Mouse (Mus musculus) layer of hippocampus, adult 9-10 months (tissue): ENCODE measurements around the gene Exoc4.

Experiments used
- DNase-seq: peaks from one replicate; pipeline ENCODE4 v3.0.0; 2022; ENCODE audit warnings: low spot score

Gene Exoc4

DNA sequence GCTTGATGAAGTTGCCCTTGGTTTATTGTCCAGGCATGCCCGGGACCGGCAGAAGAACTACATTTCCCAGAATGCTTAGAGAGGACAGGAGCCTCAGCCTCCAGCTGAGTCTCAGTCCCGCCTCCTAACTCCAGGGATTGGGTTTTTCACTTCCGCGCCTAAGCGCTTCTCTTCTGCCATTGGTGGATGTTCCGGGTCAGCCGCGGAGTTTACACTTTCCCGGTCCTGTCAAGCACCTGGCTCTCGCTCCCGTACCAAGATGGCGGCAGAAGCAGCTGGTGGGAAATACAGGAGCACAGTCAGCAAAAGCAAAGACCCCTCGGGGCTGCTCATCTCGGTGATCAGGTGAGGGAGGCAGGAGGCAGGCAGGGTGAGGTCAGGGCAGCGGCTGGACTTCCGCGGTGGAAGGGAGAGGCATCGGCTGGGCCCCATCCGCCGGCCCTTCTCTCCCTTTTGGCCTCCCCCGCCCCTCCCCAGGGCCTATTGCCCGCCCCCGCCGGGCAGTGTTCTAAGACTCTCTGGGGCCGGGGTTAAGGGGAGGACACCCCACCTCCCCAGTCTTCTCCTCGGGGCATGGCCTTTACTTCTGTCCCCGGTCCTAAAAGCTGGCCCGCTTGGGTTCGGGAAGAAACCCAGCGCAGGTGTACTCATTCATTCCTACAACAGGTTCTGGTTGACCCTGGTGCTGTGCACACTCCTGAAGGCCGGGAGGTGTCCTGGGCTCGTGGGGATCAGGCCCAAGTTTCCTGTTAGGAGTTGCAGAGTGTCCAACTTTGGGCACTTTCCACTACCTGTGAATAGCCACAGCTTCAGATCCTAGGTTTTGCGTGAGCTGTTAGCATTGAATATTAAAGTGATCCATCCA is at the start of gene Exoc4:
Gene Exoc4 (plus strand): TSS at position 192 of the 865 bp plus-strand sequence.
- DNase-seq = peak; percentile 98

DNA sequence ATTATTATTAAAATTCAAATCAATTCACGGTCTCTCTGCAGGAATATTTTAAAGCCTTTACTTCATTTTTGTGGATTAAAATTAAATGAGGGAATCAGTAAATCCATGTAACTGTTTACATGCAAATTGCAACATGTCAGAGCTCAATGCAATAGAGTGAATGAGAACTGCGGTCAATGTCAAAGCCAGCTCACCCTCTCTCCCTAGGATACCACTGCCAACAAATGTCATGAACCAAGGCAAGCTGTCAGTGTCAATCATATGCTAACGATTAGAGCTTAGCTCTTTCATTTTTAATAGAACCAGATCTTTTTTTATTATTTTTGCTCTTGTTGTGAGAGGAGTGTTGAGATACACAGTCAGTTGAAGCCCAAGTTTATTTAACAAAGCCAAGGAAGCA is 30.1 kb upstream of the Exoc4 start:
- DNase-seq = no peak

- no peak for DNase-seq
Measured at GRCm38 (mm10) chr6:33226700-33227099, 22.2 kb upstream of the Exoc4 start.

- no peak for DNase-seq
Measured at GRCm38 (mm10) chr6:33227371-33227770, 21.5 kb upstream of the Exoc4 start.

- no peak for DNase-seq
Measured at GRCm38 (mm10) chr6:33241250-33241649, 7.6 kb upstream of the Exoc4 start.

DNA sequence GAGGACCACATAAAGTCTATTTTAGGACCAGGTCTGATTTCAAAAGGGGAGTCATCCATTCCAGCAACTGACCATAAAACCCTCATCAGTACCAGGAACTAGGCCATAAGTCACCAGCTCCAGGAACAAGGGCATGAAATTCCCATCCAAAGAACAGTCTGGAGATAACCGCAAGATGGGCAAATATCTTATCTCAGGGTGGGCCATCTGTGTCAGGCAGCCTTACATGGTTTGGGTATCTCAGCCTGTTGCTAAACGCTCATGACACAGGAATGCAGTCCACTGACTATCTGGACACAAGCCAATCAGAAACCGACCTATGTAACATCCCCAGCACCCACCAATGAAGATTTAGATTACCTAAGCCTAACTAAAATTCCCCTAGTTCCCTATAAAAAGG is 4.3 kb upstream of the Exoc4 start:
- DNase-seq = no peak

DNA sequence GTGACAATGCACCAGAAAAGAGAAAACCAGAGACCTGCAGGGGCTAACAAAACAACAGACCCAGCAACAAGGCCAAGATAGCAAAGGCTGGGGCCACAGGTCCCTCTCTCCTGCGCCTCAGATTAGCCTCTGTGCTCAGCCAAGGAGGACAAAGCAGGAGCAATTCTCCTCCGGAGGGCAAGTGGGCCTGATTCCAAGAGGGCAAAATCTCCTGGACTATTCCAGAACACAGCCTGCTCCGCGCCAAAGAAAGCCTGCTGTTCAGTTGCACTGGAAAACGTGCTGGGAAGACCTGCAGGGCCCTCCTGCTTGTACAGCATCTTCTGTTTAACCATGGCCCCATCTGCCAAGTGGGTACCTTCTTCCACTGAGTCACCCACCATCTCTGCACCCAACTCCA is 1.7 kb upstream of the Exoc4 start:
- DNase-seq = no peak

DNA sequence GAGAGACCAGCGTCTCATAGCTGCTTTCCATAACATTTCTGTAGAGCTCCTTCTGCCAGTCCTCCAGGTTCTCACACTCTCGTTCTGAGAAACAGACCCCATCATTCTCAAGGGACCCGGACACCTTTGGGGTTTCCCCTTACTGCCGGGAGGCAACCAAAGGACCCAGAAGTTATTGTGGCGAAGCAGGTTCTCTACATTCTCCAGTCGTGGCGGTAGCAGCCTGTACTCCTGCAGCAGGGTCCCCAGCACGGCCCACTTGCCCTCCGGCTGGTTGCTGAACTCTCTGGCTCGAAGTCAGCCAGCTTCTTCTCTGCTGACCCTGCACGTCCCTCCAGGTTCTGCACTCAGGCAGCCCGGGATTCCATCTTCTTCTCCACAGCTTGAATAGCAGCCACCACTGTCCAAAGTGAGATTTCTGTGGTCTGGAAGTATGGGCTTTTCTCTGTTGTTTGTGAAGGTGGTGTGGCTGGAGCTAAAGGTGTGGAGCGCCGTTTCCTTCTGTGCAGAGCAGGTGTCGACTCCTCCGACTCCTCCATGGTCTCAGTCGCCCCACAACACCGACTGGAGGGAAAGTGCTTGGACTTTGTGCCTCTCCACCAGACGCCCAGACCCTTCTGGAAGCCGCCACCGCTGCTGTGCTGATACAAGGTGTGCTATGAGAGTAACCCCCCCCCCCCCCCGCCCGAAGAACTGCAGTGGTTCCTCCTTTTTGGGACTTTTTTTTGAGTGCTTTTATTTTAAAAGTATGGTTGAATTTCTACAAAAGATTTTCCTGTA is 1.1 kb upstream of the Exoc4 start:
- no peak for DNase-seq

DNA sequence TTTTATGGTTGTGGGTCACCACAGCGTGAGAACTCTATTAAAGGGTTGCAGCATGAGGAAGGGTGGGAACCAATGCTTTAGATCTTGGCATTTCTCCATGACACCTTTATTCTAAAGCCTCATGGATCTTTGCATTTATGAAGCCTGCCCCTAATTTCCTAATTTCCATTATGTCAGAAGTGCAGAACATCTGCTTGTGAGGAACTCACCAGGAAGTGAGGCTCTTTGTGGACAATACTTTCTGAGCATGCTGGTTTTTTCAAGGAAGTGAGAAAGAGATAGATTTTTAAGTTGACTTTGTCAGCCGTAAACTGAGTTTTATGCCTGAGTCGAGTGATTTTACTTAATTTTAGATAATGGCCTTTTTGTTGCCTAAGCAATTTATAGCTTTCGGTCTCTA is 7.8 kb downstream of the Exoc4 start:
- no peak for DNase-seq

- no peak for DNase-seq
Measured at GRCm38 (mm10) chr6:33257076-33257789, 8.3 kb downstream of the Exoc4 start.

DNA sequence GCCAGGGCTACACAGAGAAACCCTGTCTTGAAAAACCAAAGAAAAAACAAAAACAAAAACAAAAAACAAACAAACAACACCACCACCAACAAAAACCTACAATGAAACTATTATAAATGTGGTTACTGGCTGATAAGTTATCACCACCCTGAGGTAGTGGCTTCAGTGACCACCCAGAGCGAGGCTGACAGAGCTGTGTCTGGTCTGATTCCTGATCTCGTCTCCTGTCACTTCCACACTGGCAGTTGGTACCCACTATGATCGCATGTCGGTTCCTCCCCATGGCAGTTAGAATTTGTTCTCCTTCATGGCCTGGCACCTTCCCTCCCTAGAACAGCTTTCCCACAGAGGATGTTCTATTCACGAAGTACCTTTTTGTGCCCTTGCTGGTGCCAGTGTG is 11.0 kb downstream of the Exoc4 start:
- no peak for DNase-seq

- no peak for DNase-seq
Measured at GRCm38 (mm10) chr6:33261606-33262005, 12.7 kb downstream of the Exoc4 start.

DNA sequence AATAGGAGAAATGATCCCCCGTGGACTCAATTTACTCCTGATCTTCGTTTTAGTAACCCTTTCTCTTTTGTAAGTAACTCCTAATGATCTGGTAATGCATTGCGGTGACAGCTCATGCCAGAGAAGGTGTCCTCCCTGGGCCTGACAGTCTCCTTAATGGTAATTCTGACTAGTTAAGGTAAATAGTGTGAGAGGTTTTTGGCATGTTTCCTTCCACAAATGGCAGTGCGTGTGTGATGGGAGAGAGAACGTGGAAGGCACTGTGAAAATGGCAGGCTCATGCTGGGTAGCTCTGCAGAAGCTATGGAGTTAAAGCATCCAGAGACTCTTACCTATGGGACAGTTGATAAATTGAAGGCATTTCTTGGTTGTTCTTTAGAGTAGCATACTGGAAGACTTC is 15.1 kb downstream of the Exoc4 start:
- no peak for DNase-seq

- DNase-seq = no peak
Measured at GRCm38 (mm10) chr6:33264388-33264787, 15.5 kb downstream of the Exoc4 start.

- no peak for DNase-seq
Measured at GRCm38 (mm10) chr6:33267571-33267970, 18.7 kb downstream of the Exoc4 start.

DNA sequence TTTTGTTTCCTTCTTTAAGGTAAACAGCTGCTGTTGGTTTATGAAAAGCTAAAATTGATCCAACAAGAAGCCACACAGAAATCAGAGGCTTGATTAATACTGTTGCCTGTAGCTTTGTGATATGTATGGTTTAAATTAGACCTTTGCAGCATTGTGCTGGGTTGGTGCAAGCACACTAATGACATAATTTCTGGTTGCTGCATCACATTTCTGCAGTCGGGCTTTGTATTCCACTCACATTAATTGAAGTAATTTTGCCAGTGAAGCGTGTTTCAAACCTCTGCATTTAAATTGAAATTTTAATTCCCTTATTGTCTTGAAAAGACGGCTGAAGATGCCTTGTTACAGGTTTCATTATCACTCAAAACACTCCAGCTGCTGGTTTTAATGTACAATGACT is 34.6 kb downstream of the Exoc4 start:
- DNase-seq = no peak

GRCm38 (mm10) chr6:33283936-33284335 is 35.1 kb downstream of the Exoc4 start:
- DNase-seq = no peak

GRCm38 (mm10) chr6:33286376-33286775 is 37.5 kb downstream of the Exoc4 start:
- no peak for DNase-seq

DNA sequence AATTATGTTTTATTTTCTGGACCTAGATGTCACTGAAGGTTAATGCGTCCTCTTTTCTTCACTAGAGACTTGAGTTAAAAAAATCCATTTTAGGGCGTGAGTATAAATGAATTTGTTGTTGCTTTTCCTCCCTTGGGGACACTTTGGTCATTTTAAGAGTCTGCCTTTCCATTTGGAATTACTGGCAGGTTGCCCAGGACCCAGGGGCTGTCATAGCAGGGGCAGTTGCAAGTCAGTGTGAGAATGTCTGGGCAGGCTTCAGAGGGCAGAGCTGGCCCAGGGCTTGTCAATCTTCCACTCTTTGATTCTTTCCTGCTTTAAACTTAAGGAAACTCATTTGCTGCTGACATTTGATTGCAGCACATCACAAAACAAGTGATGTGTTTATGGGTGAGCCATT is 45.7 kb downstream of the Exoc4 start:
- no peak for DNase-seq

DNA sequence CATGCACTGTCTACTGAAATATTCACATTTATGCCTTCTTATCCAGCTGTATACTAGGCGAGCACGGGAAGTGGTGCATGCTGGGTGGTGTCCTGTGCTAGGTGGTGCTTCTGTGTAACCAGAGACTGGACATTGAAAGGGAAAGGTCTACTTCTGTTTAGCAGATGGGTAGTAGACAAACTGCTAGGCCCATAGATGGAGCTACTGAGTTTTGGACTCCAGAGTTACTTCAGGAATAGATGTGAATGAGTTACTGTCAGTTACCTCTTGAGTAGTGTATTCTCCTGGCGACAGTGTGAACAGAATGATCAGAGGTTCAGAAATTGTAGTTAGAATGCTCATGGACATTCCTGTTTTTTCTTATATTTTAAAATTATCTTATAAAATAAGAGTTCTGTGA is 48.7 kb downstream of the Exoc4 start:
- no peak for DNase-seq

DNA sequence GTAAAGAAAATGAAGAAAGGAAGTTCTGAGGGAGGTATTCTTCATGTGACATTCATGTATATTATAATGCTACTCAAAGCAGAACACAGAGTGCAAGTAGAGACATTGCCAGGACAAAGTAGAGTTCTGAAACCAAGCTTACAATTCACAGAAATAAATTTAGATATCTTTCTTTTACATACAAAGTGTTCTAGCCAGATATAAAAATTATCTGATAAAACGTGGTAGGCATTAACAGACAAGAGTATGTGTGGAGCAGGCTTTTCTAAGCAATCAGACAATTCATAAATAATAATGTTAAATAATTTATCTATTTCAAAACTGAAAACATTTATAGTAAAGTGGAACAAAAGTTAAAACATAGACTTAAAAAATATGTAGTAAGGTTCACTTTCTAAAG is 49.9 kb downstream of the Exoc4 start:
- no peak for DNase-seq

DNA sequence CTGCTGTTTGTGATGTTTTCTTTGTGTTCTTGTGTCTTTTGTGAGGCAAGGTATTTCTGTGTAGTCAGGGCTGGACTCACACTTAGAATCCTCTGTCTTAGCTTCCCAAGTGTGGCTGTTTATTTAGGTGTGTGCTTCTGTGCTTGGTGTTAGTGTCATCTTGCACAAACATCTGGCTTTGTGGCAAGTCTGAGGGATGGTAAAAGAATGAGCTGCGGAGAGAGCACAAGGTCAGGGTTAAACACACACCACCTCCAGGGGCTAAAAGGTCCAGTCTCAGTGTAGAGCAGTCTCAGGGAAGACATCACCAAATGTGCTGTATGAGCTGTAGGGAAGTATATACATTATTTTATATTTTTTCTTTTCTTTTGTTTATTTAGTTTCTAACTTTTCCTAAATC is 57.1 kb downstream of the Exoc4 start:
- no peak for DNase-seq

- DNase-seq = no peak
Measured at GRCm38 (mm10) chr6:33308646-33309045, 59.8 kb downstream of the Exoc4 start.
